Mouse (Mus musculus) gastrocnemius, postnatal 14 days (tissue): ENCODE data around the gene Dlx2. TPM values are rescaled to one million over a fixed set of nuclear protein-coding genes. Genes with fewer than 3 reads are reported as not detected.

ENCODE experiments used
- DNase-seq: peaks from one replicate; pipeline ENCODE4 v3.0.0; 2021; ENCODE audit warnings: mixed read lengths
- intact Hi-C: fragments of 180-260 bp; cut with DNase I; formaldehyde crosslinking; loops from one replicate; pipeline ENCODE4 v1.15.1; 2025; ENCODE audit warnings: low total_unique reads
- total RNA-seq, 2 experiments: library from RNA; stranded (reverse); gene quantifications; 2 replicates each; pipeline ENCODE4 v1.2.3; 2021

Dlx2 gene
- total RNA-seq, 2 experiments from 2014 or later = 0.10 TPM; not detected in 1

- no peak for DNase-seq
- intact Hi-C loops = no loop called here
Measured at GRCm38 (mm10) chr2:71524763-71525162, 21.8 kb downstream of the Dlx2 start.

- intact Hi-C loops = no loop called here
Measured at GRCm38 (mm10) chr2:71523431-71523830, 23.1 kb downstream of the Dlx2 start.

GRCm38 (mm10) chr2:71522871-71523270, 23.7 kb downstream of the Dlx2 start:
- intact Hi-C loops = no loop called here
- no peak for DNase-seq

More at GRCm38 (mm10) chr2:71523431-71523830, 23.1 kb downstream of the Dlx2 start:
- no peak for DNase-seq

GRCm38 (mm10) chr2:71517466-71518099, 29.0 kb downstream of the Dlx2 start:
- no peak for DNase-seq
- intact Hi-C loops = no loop called here

GRCm38 (mm10) chr2:71516995-71517394, 29.6 kb downstream of the Dlx2 start:
- intact Hi-C loops = no loop called here

GRCm38 (mm10) chr2:71512326-71512725, 34.2 kb downstream of the Dlx2 start:
- no peak for DNase-seq
- intact Hi-C loops = no loop called here

More at GRCm38 (mm10) chr2:71516995-71517394, 29.6 kb downstream of the Dlx2 start:
- DNase-seq = no peak

- no peak for DNase-seq
- intact Hi-C loops = no loop called here
Measured at GRCm38 (mm10) chr2:71511209-71511608, 35.3 kb downstream of the Dlx2 start.

- intact Hi-C loops = no loop called here
- DNase-seq = no peak
Measured at GRCm38 (mm10) chr2:71504852-71505251, 41.7 kb downstream of the Dlx2 start.

GRCm38 (mm10) chr2:71499276-71500230, 47.0 kb downstream of the Dlx2 start:
- DNase-seq = no peak
- intact Hi-C loops = no loop called here

- DNase-seq = no peak
- intact Hi-C loops = no loop called here
Measured at GRCm38 (mm10) chr2:71497175-71497574, 49.4 kb downstream of the Dlx2 start.

GRCm38 (mm10) chr2:71494971-71495370, 51.6 kb downstream of the Dlx2 start:
- intact Hi-C loops = no loop called here
- DNase-seq = no peak

GRCm38 (mm10) chr2:71494503-71494902, 52.1 kb downstream of the Dlx2 start:
- intact Hi-C loops = no loop called here

More at GRCm38 (mm10) chr2:71494503-71494902, 52.1 kb downstream of the Dlx2 start:
- no peak for DNase-seq

Other genes starting within 250 kb of the Dlx2 start
- 100 to 1,000 TPM; 309 to 389 TPM for gene Slc25a12, start 179.0 kb downstream of the Dlx2 start, total RNA-seq
- 10 to 100 TPM; 12.7 to 14.1 TPM for gene Hat1, start 157.8 kb downstream of the Dlx2 start, total RNA-seq
- gene Metap1d, start 93.5 kb downstream of the Dlx2 start, total RNA-seq = 10 to 100 TPM; 20.0 to 24.8 TPM
- gene Dlx1, start 18.6 kb downstream of the Dlx2 start, total RNA-seq = under 1 TPM in 1 of 2 experiments, not detected in 1; 0.09 TPM
- 10 to 100 TPM; 33.2 to 40.0 TPM for gene Itga6, start 198.9 kb upstream of the Dlx2 start, total RNA-seq